Mouse (Mus musculus): Measurements from ENCODE around the gene Mettl2. TPM values are rescaled to one million over a fixed set of nuclear protein-coding genes. Genes with fewer than 3 reads are reported as not detected.

The Mettl2 gene
- polyA plus RNA-seq, 1 experiment from 2014 or later = 45.9 TPM

GRCm38 (mm10) chr11:105181126-105181637 is 55.0 kb downstream of the Mettl2 start:
- peak overlapping the region; percentile 97 for H3K27ac ChIP-seq (ENCODE audit: low read length)
- no peaks in the 10 kb centered on the region for H3K9me3 ChIP-seq (ENCODE audit: control insufficient read depth, low read depth, low read length)
- H3K4me3 ChIP-seq (ENCODE audit: low read depth, low read length) = peak overlapping the region; percentile 96
- H3K4me2 ChIP-seq (replicated peaks; ENCODE audit: low read depth, low read length) = peak overlapping the region; percentile 88
- peak; percentile 99 for ATAC-seq (ENCODE audit: insufficient number of reproducible peaks, insufficient read depth, low FRiP score, low read depth)
- H3K36me3 ChIP-seq (ENCODE audit: control insufficient read depth, insufficient read depth, low read length) = peaks cover 12% of the 10 kb centered on the region; the same call in 1 of the 2 replicates
- H3K4me1 ChIP-seq (ENCODE audit: control insufficient read depth, insufficient read depth, low read length) = peaks cover 13% of the 10 kb centered on the region; the same call in 1 of the 2 replicates
- under 1% methylated on average over 54 of the region's 60 CpGs for WGBS
- H3K9ac ChIP-seq (replicated peaks; ENCODE audit: low read depth, low read length) = peak overlapping the region; percentile 99
- no peaks in the 10 kb centered on the region for H3K27me3 ChIP-seq (ENCODE audit: control insufficient read depth, insufficient read depth, low read length)

GRCm38 (mm10) chr11:105181689-105182460 is 55.6 kb downstream of the Mettl2 start:
- peaks cover 13% of the 10 kb centered on the region; the same call in 1 of the 2 replicates for H3K4me1 ChIP-seq (ENCODE audit: control insufficient read depth, insufficient read depth, low read length)
- peak overlapping the region; percentile 99 for H3K9ac ChIP-seq (replicated peaks; ENCODE audit: low read depth, low read length)
- WGBS = 3% methylated on average over 83 of the region's 89 CpGs
- peak; percentile 48 for ATAC-seq (ENCODE audit: insufficient number of reproducible peaks, insufficient read depth, low FRiP score, low read depth)
- peak overlapping the region; percentile 97 for H3K27ac ChIP-seq (ENCODE audit: low read length)
- peaks cover 12% of the 10 kb centered on the region; the same call in 1 of the 2 replicates for H3K36me3 ChIP-seq (ENCODE audit: control insufficient read depth, insufficient read depth, low read length)
- H3K4me2 ChIP-seq (replicated peaks; ENCODE audit: low read depth, low read length) = peak overlapping the region; percentile 67
- peak overlapping the region; percentile 96 for H3K4me3 ChIP-seq (ENCODE audit: low read depth, low read length)
- no peaks in the 10 kb centered on the region for H3K27me3 ChIP-seq (ENCODE audit: control insufficient read depth, insufficient read depth, low read length)
- H3K9me3 ChIP-seq (ENCODE audit: control insufficient read depth, low read depth, low read length) = no peaks in the 10 kb centered on the region

DNA sequence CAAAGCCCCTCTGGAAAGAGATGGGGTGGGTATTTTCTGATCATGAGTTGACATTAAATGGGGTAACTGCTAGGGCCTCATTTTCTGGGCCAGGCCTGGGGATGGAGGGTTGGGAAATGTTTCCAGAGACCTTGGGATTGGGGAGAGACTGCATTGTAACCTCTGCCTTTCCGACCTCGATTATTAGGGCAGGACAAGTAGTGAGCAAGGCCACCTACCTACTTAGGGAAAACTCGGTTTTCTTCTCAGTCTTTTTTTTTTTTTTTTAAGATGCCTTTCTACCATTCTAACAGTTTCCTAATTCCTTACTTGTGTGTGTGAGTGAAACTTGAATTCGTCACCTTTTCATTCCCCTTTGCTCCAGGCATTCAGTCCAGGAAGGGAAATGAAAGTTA is 56.2 kb downstream of the Mettl2 start:
- WGBS = 9% methylated on average over 4 of the region's 4 CpGs
- Histone ChIP-seq H3K9ac (replicated peaks; ENCODE audit: low read depth, low read length) (peak overlapping the region; percentile 99), H3K36me3 (ENCODE audit: control insufficient read depth, insufficient read depth, low read length) (peaks cover 12% of the 10 kb centered on the region; the same call in 1 of the 2 replicates), H3K27ac (ENCODE audit: low read length) (peak overlapping the region; percentile 97), H3K4me2 (replicated peaks; ENCODE audit: low read depth, low read length) (peak overlapping the region; percentile 67), H3K4me1 (ENCODE audit: control insufficient read depth, insufficient read depth, low read length) (peaks cover 13% of the 10 kb centered on the region; the same call in 1 of the 2 replicates), H3K4me3 (ENCODE audit: low read depth, low read length) (peak overlapping the region; percentile 96), H3K9me3 (ENCODE audit: control insufficient read depth, low read depth, low read length) (no peaks in the 10 kb centered on the region), H3K27me3 (ENCODE audit: control insufficient read depth, insufficient read depth, low read length) (no peaks in the 10 kb centered on the region)
- ATAC-seq (ENCODE audit: insufficient number of reproducible peaks, insufficient read depth, low FRiP score, low read depth) = no peak

DNA sequence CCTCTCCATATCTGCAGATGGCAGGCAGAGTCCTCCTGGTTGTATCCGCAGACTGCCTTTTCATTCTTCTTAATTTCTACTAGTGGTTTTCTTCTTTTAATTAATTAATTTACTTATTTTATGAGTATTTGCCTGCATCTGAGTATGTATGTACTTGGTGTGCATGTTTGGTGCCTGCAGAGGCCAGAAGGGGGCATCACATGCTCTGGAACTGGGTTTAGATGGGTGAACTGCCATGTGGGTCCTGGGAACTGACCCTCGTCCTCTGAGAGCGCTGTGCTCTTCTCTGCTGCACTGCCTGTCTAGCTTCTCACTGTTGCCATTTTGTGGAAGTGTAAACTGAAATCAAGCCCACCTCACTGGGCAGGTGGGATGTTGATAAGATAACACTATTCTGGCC is 58.5 kb downstream of the Mettl2 start:
- no peak overlapping the region for H3K27ac ChIP-seq (ENCODE audit: low read length)
- peaks cover 12% of the 10 kb centered on the region; the same call in 1 of the 2 replicates for H3K36me3 ChIP-seq (ENCODE audit: control insufficient read depth, insufficient read depth, low read length)
- H3K4me3 ChIP-seq (ENCODE audit: low read depth, low read length) = no peak overlapping the region
- peaks cover 9% of the 10 kb centered on the region; the same call in 1 of the 2 replicates for H3K4me1 ChIP-seq (ENCODE audit: control insufficient read depth, insufficient read depth, low read length)
- no peak overlapping the region for H3K4me2 ChIP-seq (replicated peaks; ENCODE audit: low read depth, low read length)
- no peak for ATAC-seq (ENCODE audit: insufficient number of reproducible peaks, insufficient read depth, low FRiP score, low read depth)
- no peaks in the 10 kb centered on the region for H3K27me3 ChIP-seq (ENCODE audit: control insufficient read depth, insufficient read depth, low read length)
- no peak overlapping the region for H3K9ac ChIP-seq (replicated peaks; ENCODE audit: low read depth, low read length)
- WGBS = 92% methylated on average over 3 of the region's 3 CpGs
- no peaks in the 10 kb centered on the region for H3K9me3 ChIP-seq (ENCODE audit: control insufficient read depth, low read depth, low read length)

Other genes with a start within 250 kb of the Mettl2 start
- 0.65 TPM in 1 of 2 replicates, not detected in the other for gene Efcab3, start 62.8 kb upstream of the Mettl2 start, polyA plus RNA-seq (2014; fragmentation: Nextera tagmentation; extraction: Ambion mirVana)
- gene Gm10842, start 20.5 kb downstream of the Mettl2 start, polyA plus RNA-seq (2014; fragmentation: Nextera tagmentation; extraction: Ambion mirVana) = not detected in 2 replicates
- 26.9 and 28.6 TPM in 2 replicates for gene Tlk2, start 52.4 kb downstream of the Mettl2 start, polyA plus RNA-seq (2014; fragmentation: Nextera tagmentation; extraction: Ambion mirVana)
- gene Mrc2, start 166.2 kb downstream of the Mettl2 start, polyA plus RNA-seq (2014; fragmentation: Nextera tagmentation; extraction: Ambion mirVana) = 10.4 and 12.3 TPM in 2 replicates

Measured in stomach, embryonic 14.5 days (tissue).